Mouse (Mus musculus) cerebellum, postnatal 36 days (tissue): ENCODE data around the gene Stac2.

Source experiments
- DNase-seq, 2 experiments: peaks; one replicate each; pipeline ENCODE4 v3.0.0; 2021 to 2022; ENCODE audit warnings: mixed read lengths in 2 of 2

Stac2 gene

DNA sequence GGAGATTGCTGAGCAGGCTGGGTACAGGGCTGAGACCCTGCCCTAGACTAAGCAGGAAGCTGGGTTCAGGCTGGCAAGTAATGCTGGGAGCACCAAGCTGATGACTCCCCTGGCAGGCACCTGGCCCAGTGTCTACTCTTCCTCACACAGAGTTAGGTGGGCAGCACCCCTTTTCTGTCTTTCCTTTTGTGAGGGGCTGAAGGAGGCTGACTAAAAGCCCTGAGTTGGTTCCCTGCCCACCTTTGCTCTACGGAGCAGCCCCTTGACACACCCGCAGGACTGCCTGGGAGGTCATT lies 2.8 kb downstream of the Stac2 start:
- DNase-seq: no peak

DNA sequence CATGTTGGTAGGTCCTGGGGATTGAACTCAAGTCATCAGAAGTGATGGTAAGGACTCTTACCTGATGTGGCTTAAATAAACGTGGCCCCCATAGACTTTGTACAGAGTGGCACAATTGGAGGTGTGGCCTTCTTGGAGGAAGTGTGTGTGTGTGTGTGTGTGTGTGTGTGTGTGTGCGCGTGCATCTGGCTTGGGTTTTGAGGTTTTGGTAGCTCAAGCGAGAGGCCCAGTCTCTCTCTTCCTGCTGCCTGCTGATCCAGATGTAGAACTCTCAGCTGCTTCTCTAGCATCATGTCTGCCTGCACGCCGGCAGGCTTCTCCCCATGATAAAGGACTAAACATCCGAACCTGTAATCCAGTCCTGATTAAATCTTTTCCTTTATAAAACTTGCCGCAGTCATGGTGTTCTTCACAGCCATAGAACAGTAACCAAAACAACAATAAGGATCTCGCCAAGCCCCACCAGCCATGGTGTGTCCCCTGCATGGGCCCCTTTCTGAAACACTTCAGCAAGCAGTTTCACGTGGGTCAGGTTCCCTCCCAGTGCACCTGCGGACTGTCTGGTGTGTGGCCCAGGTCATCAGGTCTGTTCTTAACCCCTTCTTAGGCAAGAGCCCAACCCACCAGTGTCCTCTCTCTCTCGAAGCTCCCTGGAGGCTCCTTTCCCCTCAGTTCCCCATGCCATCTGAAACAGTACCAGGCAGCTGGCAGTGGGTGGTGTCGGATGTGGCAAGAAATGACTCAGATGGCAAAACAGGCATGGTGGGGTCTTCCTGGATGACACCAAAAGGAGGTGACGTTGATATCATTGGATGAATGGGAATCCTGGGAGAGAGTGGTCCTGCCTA lies 3.4 kb downstream of the Stac2 start:
- no peak for DNase-seq

- DNase-seq: peak; percentile 74 to 84
Measured at GRCm38 (mm10) chr11:98047745-98048144, 5.5 kb downstream of the Stac2 start.

DNA sequence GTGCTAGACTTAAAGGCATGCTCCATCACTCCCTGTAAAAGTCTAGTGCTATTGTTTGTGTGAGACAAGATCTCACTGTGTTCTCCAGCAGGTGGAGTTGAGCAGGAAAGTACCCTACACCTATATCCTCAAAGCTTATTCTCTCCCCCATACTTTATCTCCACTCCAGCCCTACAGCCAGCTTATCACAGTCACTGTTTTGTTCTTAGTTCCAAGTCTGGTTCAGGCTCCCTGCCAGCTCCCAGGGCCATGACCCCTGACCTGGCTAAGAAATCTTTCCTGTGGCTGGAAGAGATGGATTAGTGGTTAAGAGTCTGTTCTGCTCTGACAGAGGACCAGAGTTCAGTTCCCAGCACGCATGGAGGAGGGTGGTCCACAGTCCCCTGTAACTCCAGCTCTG lies 6.8 kb downstream of the Stac2 start:
- DNase-seq: no peak

DNA sequence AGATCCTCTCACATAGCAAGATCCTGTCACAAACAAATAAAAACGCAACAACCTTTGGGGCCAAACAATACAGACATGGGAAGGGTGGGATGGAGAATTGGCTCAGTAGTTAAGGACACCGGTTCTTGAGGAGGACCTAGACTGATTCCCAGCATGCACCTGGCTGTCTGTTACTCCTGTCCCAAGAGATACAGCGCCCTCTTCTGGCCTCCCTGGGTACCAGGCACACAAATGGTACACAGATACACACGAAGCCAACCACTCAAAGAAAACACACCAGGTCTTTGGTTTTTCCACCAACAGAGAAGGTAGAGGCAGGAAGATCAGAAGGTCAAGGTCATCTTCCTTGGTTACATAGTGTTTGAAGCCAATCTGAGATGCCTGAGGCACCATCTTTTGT lies 7.7 kb downstream of the Stac2 start:
- no peak for DNase-seq

- peak in 1 of 2 experiments; percentile 47 for DNase-seq
Measured at GRCm38 (mm10) chr11:98044074-98044473, 9.2 kb downstream of the Stac2 start.

DNA sequence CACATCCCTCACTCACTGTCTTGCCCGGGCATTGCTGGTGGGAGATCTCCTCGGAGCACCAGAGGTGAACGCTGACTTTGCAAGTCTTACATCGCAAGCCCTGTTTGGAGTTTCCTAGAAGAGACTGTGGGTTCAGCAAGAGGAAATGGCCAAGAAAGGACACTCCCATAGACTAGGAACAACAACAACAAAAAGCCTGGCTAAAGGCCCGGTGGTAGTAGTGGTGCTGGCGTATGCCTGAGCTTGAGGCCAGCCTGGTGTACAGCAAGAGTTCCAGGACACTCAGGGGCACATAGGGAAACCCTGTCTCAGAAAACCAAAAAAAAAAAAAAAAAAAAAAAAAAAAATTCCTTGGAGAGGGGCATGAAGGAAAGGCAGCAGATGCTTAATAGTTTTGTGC lies 10.5 kb downstream of the Stac2 start:
- no peak for DNase-seq

DNA sequence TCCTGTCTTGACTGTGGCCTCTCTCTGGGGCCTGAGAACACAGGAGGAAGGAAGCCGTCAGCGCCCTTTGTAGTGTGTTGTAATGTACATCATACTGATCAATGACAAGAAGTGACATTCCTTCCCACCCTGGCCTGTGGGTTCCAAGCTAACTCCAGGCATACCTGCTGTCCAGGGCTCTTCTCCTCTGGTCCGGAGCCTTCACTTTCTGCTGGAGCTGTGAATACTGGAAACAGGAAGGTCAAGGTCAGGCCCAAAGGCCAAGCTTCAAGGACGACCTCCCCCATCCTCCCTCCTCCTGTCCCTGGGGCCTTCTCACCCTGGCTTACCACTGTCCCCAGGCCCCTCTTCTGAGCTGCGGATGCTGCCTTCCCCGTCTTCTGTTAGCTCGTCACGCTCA lies 12.3 kb downstream of the Stac2 start:
- no peak for DNase-seq

DNA sequence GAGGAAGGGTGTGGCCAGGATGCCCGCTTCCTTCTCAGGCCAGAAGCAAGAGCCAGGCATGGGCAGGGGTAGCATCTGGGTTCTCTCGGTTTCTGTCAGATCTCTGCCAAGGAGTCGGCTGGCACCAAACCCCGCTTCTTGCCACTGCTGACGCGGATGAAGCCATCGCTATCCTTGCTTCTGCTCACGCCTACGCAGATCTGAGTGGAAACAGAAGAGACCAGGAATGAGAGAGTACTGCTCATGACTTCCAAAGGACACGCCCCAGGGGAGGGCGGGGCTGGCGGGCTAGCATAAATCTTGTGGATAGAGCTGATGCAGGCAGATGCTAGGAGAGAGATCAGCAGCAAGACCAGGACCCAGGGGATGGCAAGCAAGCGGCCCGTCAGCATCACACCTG lies 15.4 kb downstream of the Stac2 start:
- DNase-seq: peak; percentile 34 to 41

GRCm38 (mm10) chr11:98035977-98036377 lies 17.3 kb downstream of the Stac2 start:
- peak; percentile 67 to 71 for DNase-seq

DNA sequence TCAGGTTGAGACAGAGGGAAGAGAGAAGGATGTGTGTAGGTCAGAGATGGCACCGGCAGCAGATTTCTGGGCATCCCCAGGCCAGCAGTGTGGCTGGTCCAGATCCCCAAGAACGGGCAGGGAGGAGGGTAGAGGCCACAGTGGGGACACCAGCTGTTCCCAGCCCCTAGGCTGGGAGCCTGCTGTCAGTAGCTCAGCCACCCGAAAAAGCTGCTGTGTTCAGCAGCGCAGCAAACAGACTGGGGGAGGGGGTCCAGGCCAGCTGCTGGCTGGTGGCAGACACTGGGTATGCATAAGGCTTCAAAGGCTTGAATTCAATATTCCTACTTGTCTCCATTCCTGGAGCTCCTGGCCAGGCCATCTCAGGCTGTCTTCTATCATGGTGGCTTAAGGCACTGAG lies 18.4 kb downstream of the Stac2 start:
- DNase-seq: no peak

GRCm38 (mm10) chr11:98034061-98034460 lies 19.2 kb downstream of the Stac2 start:
- no peak for DNase-seq

DNA sequence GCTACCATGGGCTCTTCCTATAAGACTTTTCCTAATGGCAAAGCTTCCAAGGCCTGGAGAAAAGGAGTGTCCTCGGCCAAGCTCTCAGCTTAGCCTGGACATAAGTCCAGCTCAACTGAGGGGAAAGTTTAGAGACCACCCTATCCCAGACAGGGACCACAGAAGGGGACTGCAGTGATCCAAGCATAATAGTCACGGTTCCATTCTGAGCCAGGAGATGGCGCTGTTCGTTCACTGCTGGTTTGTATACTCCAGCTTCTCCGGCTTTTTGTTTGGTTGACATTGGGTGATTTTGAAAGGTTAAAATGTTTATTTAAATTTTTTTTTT lies 21.9 kb downstream of the Stac2 start:
- peak; percentile 83 to 88 for DNase-seq

DNA sequence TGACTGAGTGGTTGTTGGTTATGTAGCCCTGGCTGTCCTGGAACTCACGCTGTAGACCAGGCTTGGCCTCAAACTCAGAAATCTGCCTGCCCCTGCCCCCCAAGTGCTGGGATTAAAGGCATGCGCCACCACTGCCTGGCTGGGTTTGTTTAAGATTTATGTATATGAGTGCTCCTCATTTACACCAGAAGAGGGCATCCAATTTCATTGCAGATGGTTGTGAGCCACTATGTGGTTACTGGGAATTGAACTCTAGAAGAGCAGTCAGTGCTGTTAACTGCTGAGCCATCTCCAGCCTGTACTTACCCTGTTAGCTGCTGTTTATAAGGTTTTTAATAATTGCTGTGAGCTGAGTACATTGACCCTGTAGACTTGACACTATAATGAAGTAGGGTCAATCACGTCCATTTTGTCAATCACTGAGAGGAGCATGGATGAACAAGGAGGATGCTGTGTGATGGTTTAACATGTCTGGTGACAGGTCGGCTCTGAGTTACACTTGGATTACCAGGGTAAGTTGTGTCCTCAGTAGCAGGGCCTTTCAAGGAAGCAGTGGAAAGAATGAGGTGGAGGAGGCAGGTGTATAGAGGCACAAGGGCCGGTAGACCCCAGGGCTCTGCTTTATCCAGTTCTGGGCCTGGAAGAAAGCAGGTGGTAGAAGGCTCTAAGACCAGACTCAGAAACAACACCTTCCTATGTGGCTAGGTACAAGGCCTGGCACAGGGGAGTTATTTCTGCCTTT lies 22.4 kb downstream of the Stac2 start:
- no peak for DNase-seq

GRCm38 (mm10) chr11:98027785-98028184 lies 25.5 kb downstream of the Stac2 start:
- DNase-seq: no peak

- no peak for DNase-seq
Measured at GRCm38 (mm10) chr11:98027297-98027688, 26.0 kb downstream of the Stac2 start.

DNA sequence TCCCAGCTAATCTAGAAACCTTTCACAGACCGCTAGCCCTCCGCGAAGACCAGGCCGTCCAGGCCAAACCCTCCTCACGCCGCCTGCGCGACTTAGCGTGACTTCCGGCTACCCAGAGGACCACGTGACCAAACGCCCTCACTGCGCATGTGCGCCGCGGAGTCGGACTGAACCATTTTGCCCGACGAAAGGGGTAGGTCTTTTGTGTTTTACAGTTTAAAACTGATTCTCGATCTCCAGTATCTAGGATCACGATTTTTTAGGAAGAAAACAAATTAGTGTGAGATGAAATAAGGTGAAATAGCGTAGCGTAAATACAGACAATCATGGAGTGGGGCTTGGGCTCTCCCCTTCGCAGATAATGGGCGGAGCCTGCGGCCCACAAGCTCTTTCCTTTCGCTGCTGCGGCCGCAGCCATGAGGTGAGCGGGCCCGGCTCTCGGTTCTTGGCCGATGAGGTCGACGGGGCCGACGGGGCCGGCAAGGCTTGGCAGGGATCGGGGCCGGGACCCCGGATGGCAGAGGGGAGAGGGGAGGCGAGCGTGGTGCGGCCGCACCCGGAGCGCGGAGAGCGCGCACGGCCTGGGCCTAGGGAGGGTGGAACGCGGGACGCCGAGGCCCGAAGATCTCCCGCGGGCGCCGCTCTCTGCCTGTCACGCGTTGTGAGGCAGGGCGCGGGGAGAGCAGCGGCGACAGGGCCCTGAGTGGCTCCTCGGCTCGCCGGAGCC lies 26.5 kb downstream of the Stac2 start, which contains the start of gene Rpl19:
Gene Rpl19, plus strand, starts transcription at position 141 of the 727 bp plus-strand sequence.
- DNase-seq: peak; percentile 94 to 95

DNA sequence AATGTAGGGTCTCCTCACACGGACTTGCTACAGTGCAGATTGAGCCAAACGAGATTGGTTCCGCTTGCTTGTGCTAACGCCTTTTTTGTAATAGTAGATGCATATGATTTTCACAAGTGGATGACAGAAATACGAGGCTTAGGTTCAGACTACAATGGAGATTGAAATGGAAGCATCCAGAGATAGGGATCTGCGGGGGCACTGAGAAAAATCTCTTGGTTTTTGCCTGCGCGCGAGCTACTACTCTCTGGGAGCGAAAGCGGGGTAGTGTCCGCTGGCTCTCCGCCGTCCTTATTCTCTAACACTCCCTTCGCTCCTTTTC lies 27.1 kb downstream of the Stac2 start:
- no peak for DNase-seq

DNA sequence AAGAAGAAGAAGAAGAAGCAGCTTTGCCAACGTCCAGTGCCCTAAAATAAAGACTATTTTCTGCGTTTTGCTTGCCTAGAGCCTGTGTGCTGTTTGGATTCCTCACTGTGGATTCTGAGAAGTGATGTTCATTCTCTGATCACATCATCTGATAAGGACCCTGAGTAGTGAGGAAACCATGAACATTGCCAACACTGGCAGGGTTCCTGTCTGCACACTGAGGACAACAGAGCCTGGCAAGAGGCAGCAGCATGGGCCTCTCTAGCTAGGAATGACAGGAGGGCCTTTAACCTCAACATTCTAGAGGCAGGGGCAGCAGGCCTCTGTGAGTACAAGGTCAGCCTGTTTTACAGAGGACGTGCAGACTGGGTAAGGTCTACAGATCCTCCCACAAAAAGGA lies 28.7 kb downstream of the Stac2 start:
- no peak for DNase-seq

GRCm38 (mm10) chr11:98022555-98023371 lies 30.5 kb downstream of the Stac2 start, which contains the start of gene Cacnb1:
TSS of gene Cacnb1 (minus strand) at chr11:98023034.
- peak; percentile 51 to 67 for DNase-seq

DNA sequence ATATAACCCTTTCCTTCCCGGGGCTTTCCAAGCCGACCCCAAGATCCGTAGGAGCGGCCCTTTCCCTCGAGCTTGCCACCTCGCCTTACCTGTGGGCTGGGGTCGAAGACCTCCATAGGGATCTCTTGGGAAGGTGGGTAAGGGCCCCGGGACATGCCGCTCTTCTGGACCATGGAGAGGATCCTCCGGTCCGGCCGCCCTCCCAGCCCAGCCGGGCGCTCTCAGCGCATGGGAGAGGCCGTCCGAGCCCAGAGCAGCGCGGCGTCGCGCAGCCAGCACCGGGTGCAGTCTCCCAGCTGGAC lies 31.1 kb downstream of the Stac2 start:
- no peak for DNase-seq

DNA sequence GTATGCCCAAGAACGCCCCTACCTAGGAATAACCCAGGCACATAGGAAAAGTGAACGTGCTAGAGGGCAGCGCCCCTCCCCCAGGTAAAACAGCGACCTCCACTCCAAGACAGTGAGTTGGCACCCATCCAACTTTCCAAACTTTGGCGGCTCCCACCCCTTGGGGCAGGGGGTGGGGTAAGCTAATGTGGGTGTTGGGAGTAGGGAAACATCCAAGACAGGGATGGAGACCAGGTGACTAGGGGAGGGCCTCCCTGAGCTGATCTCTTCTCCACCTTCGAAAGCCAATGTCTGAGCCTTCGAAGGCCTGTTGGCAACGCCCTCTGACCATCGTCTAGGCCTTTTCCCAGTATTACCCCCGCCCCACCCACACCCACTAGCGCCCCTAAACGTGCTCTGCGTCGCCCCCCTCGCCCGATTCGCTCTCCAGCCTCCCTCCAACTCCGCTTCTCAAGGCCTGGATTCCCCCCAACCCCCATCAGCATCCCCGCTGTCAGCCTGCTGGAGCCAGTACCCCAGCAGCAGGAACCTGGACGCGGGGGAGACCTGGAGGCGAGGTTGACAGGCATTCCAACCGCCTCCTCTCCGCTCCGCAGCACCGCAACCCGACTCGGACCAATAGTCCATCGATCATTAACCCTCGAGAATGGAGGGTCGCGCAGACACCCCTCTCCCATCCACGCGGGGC lies 31.6 kb downstream of the Stac2 start:
- DNase-seq: peak; percentile 40 to 52

- no peak for DNase-seq
Measured at GRCm38 (mm10) chr11:98021118-98021517, 32.1 kb downstream of the Stac2 start.
